Mouse (Mus musculus) layer of hippocampus, postnatal 25 days (tissue): ENCODE data around the gene Zfp493. TPM values are rescaled to one million over a fixed set of nuclear protein-coding genes. Genes with fewer than 3 reads are reported as not detected.
"Not testable (repeated sequence)": the region's sequence is repeated elsewhere in the genome, so short reads cannot be mapped to it uniquely, and the experiment has no call there.

Experiments used
- DNase-seq, 2 experiments: peaks; one replicate each; pipeline ENCODE4 v3.0.0; 2022; ENCODE audit warnings: mixed read lengths in 2 of 2, low spot score in 1 of 2; ENCODE audit errors: extremely low spot score in 1 of 2
- total RNA-seq, 2 experiments: library from RNA; stranded (reverse); gene quantifications; 2 replicates each; pipeline ENCODE4 v1.2.3; 2021

Gene Zfp493
- 1 to 10 TPM; 4.5 to 7.1 TPM for total RNA-seq

DNA sequence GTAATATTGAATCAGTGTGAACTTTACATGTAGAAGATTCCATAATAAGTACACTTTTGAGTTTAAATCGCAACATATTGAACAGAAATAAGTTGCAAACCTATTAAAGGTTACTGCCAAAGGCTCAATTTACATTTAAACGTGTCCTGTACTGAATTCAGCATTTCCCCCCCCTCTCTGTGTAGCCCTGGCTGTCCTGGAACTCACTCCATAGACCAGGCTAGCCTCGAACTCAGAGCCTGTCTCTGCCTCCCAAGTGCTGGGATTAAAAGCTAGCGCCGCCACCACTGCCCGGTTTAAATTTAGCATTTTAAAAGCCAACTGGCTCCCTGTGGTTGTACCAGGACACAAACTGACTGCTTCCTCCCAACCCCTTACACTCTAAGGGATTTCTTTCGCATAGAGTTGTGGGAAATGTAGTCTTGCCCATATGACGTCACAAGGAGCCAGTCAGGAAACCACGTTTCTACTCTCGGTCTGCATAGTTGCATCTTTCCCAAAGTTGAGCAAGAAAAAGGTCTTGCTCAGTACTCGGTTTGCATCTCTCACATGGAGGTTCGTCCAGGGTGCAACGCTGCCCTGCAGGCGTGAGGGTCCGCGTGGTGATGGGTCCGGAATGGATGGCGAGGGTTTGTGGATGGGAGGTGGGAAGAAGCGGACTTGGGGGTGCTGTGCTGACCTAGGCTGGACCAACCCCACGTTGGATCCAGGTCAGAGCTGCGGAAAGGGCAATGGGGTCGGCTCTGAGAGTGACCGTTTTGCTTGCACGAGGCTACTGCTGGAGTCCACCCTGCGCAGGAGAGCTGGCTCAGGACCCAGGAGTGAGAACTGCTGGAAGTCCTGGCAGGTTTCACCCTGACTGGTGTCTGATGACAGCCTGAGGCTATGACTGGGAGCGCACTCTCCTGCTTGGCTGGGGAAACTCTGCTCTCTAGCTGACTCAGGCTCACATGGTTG is at the start of gene Zfp493:
Zfp493 (plus strand) TSS at position 429 of the 957 bp plus-strand sequence.
- DNase-seq, result peak; percentile 33 to 46

DNA sequence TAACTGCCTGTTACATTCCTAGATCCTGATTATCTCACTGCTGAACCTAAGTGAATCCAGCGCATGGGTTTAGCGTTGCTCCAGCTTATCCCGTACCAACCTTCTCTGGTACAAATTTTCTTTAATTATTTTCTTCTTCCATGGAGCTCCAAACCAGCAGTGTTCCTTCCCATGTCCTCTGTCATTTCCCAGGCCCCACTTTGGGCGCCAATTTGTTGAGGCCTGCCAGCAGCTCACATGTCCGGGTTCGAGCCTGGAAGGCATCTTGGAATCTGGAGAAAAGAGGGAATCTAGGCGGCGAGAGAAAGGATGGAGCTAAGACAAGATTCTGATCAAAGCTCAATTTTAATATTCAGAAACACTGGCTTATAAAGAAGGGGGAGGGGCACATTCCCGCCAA is 45.1 kb upstream of the Zfp493 start:
- not testable (repeated sequence) for DNase-seq

DNA sequence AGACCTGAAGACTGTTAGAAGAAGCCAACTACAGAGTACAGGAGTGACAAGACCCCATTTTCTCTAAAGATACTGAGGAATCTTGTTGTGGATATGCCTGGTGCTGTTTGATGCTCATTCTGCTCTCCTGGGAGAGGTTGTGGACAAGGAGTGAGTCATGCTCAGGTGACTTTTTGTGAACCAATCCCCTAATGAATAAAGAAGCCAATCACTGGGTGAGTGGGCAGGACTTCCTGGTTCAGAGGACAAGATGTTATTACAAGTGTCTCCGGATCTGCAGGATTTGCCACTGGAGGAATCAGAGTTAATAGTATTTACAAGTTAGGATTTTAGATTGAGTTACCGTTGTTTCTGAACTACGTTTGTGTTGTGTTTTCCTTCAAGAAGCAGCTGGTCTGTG is 36.6 kb upstream of the Zfp493 start:
- no peak for DNase-seq

DNA sequence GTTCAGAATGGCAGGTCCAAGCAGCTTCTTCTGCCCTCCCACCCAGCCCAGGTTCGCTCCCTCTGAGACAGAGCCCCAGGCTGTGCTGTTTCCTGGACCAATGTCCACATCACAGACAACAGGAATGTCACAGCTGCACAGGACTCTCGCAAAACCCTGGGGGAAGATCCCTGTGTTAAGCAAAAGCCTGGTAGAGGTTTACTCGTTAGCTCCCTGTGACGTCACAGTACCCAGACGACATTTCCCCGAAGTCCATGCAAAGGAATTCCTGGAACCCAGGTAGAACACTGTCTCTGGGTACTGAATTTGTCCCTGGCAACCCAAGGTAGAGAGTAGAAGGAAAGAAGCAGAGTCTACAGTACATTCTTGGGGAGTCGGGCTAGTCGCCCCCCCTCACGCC is 35.6 kb upstream of the Zfp493 start:
- DNase-seq, result no peak

DNA sequence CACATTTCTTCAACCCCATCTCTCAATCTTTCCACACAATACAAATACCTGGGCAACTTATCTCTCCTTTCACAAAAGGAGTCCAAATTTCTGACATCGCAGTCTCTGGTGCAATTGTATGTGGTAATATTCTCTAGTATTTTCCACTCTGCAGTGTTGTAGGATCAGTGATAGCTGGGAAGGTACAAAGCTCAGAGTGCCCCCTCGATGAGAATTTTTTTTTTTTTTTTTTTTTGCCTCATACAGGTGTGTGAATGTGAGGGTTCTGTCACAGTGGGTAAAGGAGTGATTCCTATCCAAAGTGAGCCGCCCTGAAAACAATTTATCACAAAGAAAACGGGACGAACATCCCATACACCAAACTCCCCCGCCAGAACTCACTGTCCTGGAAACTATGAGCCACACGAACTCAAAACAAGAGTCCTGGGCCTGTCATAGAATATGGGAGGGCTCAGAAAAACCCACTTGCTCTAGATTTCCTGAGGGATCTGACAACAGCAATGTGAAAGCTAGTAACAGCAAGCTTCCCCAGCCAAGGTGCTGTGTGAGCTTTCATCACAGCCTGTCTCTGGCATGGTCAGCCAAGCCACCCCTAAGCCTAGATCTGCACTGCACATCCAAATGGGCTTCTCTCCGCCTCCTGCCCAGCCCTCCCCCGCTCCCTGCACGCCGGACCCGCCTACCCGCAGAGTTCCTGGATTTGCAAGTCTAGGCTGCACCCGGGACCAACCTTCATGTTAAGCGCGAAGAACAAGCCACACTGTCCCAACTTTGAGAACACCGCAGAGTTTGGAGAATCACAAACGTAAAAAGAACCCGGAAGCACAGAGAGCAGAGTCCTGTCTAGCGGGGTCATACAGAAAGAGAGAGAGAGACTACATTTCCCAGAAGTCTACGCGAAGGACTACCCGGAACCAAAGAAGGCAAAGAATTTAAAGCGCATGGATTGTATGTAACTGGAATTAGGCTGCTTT is 24.9 kb upstream of the Zfp493 start, which contains the start of gene Zfp85:
Zfp85 (minus strand) TSS at position 896 of the 974 bp plus-strand sequence.
- DNase-seq, result peak; percentile 44 to 50

DNA sequence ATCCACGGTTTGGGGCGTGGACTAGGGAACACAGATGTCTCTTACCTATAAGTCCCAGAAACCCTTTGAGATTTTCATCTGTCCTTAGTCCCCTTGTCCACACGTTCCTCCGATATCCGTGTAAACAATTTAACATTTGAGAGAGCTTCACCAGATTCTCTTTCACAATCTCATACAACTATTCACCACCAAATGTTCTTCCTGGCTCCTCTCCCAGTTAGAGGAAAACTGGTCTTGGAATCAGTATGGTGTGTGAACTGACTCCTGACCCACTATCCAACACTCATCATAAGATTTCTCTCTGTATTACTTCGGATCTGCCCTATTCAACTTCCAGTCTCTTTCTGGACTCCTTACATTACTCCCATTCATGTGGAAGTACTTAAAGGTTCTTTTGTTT is 23.7 kb upstream of the Zfp493 start:
- no peak for DNase-seq

DNA sequence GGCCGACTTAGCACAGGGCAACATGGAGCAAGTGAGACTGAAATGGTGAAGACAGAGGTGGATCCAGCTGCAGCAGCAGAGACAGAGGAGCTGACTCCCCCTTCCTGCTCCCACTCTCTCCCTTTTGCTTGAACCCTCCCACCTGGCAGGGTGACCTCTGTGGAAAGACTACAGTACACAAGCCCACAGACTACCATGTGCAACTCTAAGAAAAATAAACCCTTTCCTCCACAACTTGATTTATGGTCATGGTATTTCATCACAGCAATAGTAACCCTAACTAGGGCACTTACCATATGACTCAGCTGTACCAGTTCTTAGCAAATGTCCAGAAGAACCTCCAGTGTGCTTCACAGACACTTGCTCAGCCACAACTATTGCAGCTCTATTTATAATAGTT is 19.5 kb upstream of the Zfp493 start:
- no peak for DNase-seq

DNA sequence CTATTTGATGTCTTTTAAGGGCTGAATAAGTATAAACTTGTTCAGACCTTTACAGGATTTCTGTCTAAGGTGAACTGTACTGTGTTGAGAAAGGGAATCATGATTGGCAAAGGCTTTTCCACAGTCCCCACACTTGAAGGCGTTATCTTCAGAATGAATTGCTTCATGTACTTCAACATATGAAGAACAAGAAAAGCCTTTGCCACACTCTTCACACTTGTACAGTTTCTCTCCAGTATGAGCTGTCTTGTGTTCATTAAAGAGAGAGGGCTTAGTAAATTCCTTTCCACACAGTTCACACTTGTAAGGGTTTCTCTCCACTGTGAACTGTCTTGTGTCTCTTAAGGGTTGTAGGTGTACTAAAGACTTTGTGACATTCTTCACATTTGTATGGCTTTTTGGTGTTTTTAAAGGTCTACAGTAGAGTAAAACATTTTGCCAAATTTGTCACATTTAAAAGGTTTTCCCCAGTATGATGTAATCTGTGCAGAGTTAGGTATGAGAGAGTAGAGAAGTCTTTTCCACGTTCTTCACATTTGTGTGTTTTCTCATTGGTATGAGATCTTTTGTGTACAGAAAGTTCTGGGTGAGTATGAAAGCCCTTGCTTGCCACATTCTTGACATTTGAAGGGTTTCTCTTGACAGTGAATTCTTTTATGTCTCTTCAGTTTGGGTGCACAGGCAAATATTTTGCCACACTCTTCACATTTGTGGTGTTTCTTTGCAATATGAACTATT is 16.3 kb upstream of the Zfp493 start:
- no peak for DNase-seq

DNA sequence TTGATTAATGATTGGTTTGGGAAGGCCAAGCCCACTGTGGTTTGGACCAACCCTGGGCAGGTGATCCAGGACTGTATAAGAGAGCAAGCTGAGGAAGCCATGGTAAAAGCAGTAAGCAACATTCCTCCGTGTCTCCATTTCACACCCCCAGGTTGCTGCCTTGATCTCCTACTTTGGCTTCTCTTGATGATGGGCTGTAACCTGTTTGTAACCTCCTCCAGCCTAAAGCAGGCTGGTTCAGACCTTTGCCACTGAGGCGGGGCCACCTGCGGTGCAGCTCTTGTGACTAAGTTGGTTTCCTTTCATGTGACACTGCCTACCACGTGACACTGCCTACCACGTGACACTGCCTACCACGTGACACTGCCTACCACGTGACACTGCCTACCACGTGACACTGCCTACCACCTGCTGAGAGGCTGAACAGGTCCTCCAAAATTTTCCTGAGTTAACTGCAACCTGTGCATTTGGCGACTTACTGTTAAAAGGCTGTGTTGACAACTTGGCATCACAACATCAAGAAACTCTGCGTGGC is 12.5 kb downstream of the Zfp493 start:
- no peak for DNase-seq

DNA sequence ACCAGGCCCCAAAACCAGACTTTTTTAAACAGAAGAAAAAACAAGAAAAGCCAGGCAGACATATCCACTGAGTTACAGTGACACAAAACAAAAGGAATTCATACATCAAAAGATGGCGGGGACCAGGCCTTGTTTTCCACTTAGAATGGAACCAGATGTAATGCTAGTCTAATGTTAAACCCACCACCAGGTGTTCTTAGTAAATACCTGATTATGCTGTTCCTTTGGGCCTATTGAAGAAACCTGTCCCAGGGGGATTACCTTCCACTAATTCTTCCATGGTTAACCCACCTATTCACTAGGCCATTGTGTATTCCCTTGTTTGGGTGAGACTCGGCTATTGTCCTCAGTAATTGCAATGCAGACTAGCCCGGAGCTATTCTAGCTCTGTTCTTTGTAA is 19.1 kb downstream of the Zfp493 start:
- no peak for DNase-seq

DNA sequence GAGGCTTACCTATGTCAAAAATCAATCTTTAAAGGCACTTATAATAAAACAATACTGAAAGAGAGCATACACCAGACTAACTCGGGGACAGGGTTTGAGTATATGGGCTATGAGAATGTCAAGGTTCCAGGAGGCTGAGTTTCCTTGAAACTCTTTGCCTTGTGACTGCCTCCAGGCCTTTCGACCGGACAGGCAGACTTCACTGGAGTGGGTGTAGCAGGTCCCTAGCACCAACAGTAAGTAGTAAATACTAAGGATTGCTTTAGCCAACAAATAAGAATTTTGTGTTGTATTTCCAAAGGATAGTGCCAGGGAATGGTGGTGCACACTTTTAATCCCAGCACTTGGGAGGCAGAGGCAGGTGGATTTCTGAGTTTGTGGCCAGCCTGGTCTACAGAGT is 19.7 kb downstream of the Zfp493 start:
- not testable (repeated sequence) for DNase-seq

DNA sequence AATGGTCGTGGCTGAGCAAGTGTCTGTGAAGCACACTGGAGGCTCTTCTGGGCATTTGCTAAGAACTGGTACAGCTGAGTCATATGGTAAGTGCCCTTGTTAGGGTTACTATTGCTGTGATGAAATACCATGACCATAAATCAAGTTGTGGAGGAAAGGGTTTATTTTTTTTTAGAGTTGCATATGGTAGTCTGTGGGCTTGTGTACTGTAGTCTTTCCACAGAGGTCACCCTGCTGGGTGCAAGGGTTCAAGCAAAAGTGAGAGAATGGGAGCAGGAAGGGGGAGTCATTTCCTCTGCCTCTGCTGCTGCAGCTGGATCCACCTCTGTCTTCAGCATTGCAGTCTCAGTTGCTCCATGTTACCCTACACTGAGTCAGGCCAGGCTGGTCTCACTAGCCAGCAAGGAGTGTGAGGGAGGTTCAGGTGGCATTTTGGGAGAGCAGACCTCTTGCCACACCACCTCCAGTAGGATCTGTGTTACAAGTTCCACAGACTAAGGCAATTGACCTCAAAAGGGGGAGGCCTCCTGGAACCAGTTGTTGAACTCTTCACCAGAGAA is 32.2 kb downstream of the Zfp493 start:
- no peak for DNase-seq

DNA sequence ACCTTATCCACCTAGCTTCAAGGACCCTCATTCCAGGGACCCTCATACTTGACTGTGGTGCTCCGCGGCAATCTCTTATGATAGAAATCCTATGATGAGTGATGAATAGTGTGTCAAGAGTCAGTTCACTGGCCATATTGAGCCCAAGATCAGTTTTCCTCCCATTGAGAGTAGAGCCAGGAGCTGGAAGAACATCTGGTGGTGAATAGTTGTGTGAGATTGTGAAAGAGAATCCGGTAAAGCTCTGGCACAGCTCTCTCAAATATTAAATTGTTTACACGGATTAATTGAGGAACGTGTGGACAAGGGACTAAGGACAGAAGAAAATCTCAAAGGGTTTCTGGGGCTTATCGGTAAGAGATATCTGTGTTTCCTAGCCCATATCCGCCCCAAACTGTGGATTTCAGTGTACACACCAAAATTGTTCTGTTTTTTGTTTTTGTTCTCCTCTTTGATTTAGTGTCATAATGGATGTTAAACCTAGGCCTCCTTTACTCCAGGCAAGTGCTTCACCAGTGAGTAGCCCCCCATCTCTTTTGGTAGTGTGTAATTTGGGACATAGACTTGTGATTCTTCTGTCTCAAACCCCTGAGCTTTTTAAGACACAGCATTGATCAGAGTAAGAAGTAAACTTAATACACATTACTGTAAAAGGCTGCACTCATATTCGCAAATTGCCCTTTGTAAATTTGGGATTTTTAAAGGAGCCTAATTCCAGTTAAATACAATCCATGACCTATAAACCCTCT is 33.6 kb downstream of the Zfp493 start:
- DNase-seq, result no peak

DNA sequence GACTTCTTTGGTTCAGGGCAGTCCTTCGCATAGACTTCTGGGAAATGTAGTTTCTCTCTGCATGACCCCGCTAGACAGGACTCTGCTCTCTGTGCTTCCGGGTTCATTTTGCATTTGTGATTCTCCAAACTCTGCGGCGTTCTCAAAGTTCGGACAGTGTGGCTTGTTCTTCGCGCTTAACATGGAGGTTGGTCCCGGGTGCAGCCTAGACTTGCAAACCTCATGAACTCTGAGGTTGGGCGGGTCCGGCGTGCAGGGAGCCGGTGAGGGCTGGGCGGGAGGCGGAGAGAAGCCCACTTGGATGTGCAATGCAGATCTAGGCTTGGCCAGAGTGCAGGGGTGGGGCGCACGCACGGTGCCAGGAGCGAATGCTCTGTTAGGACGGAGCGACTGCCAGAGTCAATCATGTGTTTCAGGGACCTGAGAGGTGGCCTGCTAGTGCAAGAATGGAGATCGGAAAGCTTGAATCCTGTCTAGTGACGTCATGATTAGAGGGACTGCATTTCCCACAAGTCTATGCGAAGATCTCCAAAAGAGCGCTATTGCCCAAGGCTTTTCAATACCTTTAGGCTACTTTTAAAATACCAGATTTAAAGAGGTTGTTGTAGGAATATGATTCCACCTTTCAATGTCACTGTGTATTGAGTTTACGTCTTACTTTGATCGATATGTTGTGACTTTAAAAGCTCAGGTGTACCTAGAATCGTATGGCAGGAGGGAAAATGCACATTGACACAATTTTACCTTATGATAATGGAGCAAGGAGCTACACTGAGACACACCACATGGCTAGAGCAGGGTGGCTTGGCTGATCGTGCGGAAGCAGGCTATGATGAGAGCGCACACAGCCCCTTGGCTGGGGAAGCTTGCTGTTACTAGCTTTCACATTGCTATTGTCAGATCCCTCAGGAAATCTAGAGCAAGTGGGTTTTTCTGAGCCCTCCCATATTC is 34.5 kb downstream of the Zfp493 start, which contains the start of gene Zfp273:
Zfp273 (plus strand) TSS at position 31 of the 951 bp plus-strand sequence.
- peak; percentile 59 to 79 for DNase-seq

DNA sequence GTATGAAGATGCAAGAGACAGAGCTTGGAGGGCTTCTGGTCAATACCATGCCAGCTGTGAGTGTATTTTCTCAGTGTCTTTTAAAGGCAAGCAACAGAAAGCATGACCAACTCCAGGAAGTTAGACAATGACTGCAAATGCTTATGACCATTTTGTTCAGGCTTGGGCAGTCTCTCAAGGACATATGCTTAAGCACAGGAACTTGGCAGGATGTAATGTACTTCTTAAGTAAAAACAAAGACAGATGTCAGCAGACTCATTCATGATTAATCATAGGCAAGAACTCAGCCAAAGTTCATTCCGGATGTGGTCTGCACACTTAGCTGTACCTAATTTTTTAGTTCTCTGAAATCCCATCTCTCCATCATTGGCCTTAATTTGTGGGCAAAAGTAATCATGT is 39.1 kb downstream of the Zfp493 start:
- no peak for DNase-seq

DNA sequence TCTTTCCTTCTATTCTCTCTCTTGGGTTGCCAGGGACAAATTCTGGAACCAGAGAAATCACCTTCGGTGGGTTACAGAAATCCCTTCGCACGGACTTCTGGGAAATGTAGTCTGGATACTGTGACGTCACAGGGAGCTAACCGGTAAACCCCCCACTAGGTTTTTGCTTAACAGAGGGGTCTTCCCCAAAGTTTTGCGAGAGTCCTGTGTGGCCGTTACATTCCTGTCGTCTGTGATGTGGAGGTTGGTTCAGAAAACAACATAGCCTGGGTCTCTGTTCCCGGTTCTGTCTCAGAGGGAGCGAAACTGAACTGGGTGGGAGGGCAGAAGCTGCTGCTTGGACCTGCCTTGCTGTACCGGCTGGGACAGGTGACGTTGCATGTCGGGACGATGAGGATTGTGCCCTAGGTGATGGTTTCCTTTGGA is 51.4 kb downstream of the Zfp493 start, which contains the start of gene Gm10037:
Gm10037 (plus strand) TSS at position 196 of the 426 bp plus-strand sequence.
- DNase-seq, result peak; percentile 39 to 55

DNA sequence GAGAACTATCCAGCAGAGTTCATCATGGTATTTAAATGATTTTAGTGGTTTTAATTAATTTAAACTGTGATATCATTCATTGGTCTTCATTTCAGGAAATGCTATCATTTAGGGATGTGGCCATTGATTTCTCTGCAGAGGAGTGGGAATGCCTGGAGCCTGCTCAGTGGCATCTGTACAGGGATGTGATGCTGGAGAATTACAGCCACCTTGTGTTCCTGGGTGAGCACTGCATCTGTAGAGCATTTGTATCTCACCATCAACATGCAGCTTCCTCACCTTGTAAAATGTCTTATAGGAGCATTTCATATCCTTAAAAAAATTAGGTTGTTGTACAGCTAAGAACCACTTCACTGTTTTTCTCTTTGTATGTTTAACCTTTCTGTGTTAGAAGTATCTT is 53.6 kb downstream of the Zfp493 start:
- not testable (repeated sequence) for DNase-seq
